Mouse (Mus musculus): ENCODE measurements around the gene Atxn1l.

DNA sequence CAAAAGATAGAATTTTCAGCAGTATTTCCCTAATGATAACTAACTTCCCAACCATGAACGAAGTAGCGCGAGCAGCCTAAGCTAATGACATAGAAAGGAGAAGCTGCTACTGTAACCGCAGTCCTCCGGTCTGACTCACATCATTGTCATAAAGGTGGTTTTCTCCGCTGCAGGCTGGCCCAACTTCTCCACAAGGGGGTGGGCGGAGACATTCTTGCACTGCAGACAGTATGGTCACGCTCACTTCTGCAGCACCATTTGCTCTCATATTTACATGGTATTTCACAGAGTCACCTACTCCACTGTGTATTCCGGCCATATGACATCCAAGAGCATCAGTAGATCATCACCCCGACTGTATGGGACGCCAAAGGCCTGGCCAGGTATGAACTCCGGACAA, 13.2 kb upstream of the Atxn1l start:
- TF ChIP-seq RCOR1 (conservative IDR thresholded peaks at IDR 0.05; ENCODE audit: low read depth, low read length) = peak; percentile 50; the same call in 1 of the 2 replicates
- TF ChIP-seq E2F4 (IDR thresholded peaks at IDR 0.05; ENCODE audit: insufficient replicate concordance, low read depth, low read length) = no peak
- TF ChIP-seq ELF1 (IDR thresholded peaks at IDR 0.05; ENCODE audit: low read depth, low read length) = peak; percentile 38; the same call in 1 of the 2 replicates
- TF ChIP-seq MAFK (IDR thresholded peaks at IDR 0.05; ENCODE audit: insufficient replicate concordance, low read length) = no peak
- peak; percentile 62 for TF ChIP-seq SMC3 (IDR thresholded peaks at IDR 0.05; ENCODE audit: low read depth, low read length)
- peak; percentile 59; the same call in 1 of the 2 replicates for TF ChIP-seq MAX (IDR thresholded peaks at IDR 0.05; ENCODE audit: low read length)
- peak; percentile 25 for TF ChIP-seq JUN (IDR thresholded peaks at IDR 0.05; ENCODE audit: insufficient read depth, low read depth, low read length)
